Mouse (Mus musculus): ENCODE measurements at regions not wholly inside any gene's neighbourhood (a gene's known extent, or its start where the extent isn't known, plus 50 kb on each side); places are given as distances from the start of the nearest gene placed in this dataset.

DNA sequence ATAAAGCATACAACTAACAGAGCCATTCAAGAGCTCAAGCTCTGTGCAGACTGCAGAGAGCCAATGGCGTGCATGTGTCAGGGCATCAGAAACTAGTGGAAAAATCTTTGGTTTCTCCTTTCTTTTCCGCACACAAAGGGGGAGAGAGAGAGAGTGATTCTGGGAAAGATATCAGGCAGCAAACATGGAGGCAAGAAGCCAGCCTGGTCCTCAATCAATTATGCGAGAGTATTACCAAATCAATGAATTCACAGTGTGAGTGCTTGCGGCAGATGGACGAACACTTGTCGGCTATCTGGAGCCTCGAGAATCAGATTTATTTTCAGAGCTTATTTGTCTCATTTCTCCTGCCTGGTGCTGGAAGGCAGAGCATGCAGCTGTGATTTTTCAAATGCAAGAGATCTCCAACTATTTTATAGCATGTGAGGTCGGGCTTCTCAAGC, 230.6 kb downstream of the Snx10 start:
- no peak for DNase-seq

GRCm38 (mm10) chr6:51757131-51757530, 233.4 kb downstream of the Snx10 start:
- peak; percentile 80 for DNase-seq

GRCm38 (mm10) chr6:51757746-51758145, 234.0 kb downstream of the Snx10 start:
- DNase-seq, result no peak

DNA sequence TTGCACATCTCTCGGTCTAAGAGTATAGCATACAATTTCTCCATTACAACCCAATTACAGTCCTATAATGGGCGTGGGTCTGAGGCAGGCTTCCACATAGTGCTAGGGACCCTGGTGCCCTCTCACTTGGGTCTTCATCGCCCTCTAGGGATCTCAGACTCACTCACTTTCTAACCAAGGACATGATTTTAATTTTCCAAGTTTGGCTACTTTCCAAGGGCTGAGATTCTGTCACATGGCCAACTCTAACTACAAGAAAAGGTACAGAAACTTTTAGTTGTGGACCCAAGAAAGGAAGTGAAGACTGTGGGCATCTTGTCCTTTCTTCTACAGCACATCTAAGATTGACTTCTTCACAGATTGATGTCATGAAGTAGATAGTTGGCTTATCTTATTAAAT, 235.1 kb downstream of the Snx10 start:
- DNase-seq, result peak; percentile 39

DNA sequence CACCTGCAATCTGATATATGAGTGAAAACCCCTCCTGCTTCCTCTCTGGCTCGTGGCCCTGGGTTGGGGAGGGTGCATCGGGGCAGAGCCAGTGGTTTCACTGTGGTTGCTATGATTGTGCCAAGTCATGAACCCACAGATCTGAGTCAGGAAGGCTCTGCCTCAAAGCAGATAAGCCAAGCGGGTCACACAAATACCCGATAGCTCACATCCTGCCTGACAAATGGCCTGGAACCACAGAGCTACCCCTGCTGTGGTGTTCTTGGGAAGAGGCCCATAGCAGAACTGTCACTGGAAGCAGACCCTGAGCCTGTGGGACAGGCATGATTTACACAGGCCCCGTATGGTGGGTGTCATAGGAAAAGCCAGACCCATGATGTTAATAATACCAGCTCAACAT, 236.7 kb downstream of the Snx10 start:
- DNase-seq, result peak; percentile 58

DNA sequence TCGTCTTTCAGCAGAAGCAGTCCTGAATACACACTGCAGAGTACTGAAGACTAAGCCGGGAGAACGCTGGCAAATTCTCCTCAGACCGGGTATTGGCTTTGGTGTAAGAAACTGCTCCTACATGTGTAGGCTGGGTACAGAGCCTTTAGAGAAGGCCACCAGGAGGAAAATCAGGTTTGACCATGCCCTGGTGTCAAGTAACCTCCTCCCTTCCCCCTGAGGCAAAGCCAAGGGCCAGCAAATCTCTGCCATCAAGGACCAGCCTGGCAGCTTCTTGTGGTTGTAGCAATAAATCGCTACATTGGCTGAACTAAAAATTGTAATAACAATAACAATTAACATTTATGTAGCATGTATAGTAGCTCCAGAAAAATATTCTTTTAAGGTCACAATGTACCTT, 237.8 kb downstream of the Snx10 start:
- DNase-seq, result no peak

DNA sequence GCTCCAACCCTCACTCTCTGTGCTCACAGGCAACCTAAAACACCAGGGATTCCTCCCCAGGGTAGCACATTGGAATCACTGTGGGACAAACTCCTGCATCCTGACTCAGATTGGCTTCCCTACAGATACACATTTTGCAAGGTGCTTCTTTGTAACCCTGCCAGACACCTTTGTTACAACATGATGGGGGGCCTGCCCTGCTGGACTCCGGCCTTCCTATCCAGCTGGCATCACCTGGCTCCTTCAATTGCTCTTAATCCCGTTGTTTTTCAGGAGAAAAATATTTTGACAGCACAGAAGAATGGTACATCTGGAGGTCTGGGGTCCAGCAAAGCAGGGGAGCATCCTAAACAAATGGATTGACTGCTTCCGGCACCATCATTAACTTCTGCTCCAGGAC, 242.8 kb downstream of the Snx10 start:
- no peak for DNase-seq

GRCm38 (mm10) chr6:51767582-51768341, 244.1 kb downstream of the Snx10 start:
- DNase-seq, result peak; percentile 75

DNA sequence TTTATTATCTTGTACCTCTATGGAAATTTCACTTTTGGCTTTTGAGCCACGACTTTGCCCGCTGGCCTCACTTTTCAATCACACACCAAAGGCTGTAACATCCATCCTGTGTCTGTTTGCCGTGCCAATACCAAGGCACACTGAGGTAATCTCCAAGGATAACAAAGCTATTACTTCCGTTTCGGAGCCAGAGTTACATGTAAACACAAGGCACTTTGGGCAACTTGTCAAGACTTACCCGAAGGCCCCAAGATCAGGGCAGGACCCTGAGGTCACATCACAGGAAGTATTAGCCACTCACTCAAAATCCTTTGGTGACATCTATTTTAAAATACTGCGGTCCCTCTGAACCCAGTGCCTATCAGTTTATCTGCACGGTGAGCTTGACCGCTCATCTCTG, 241.3 kb downstream of the Skap2 start:
- no peak for DNase-seq

DNA sequence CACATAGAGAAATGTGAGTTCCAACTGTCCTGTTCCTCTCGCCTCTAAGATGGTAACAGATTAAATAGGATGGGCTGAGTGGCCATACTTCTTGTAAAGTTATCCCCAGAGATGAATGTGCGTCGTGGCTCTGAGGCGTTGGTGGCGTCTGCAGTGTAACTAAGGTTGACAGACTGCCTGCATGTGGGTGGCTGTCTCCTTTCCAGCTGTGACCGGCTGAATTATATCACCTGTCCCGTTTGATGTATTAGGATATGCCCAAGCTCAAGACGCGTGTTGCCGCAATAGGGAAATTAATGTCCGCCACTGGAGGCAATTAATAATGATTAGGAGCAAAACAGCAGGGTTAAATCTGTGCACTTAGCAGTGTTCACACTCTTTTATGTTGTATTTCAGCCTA, 240.9 kb downstream of the Skap2 start:
- DNase-seq, result no peak

- no peak for DNase-seq
Observed at GRCm38 (mm10) chr6:51774771-51775170, 237.6 kb downstream of the Skap2 start.

DNA sequence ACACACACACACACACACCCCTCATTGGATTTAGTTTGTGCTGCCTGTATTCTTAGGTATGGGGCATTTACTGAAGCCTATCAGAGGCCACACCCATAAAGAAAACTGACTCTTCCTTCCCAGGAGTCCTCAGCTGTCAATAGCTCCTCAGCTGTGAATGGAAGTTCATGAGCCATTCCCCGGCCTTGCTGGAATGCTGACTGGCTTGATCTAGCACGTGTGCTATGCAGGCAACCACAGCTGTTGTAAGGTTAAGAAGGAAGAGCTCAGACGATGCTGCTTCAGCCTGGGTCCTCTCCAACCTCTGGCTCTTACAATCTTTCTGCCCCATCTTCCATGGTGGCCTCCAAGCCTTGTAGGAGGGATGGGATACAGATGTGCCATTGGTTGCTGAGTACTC, 226.7 kb downstream of the Skap2 start:
- DNase-seq, result no peak

- no peak for DNase-seq
Observed at GRCm38 (mm10) chr6:51786836-51787235, 225.5 kb downstream of the Skap2 start.

GRCm38 (mm10) chr6:51788156-51788555, 224.2 kb downstream of the Skap2 start:
- DNase-seq, result no peak

DNA sequence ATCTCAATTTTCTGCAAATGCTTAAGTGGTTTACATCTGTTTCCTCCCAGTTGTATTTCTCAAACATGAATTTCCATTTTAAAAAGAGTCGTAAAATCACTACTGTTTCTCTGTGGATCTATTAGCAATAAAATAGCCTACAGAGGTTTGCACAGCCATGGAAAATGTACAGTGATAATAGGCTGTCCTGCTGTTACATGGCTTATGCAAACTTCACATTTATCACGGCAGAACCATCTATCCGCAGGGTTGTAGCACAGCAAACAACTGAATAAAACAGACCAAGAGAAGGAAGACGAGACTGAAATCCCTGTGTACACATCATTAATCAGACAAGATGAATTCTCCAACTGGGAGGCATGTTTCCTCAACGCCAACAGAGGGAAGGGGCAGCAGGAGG, 222.1 kb downstream of the Skap2 start:
- DNase-seq, result no peak

DNA sequence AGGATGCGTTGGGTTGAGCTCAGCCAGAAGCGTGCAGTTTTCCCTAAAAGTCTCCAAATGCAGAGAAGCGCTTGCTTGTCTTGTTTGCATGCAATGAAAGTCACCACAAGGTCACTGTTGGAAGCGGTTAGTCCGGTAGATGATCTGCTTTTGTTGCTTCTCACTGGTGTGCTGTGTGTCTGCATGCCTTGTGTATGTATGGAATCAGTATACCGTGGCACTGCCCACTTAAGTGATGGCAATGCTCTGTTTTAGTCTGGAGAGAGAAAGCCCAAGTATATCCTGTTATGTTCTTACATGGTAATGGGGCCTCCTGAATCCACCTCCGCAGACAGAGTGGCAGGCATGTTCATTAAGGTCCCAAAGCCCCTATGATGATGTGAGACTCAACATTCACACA, 221.7 kb downstream of the Skap2 start:
- DNase-seq, result no peak

DNA sequence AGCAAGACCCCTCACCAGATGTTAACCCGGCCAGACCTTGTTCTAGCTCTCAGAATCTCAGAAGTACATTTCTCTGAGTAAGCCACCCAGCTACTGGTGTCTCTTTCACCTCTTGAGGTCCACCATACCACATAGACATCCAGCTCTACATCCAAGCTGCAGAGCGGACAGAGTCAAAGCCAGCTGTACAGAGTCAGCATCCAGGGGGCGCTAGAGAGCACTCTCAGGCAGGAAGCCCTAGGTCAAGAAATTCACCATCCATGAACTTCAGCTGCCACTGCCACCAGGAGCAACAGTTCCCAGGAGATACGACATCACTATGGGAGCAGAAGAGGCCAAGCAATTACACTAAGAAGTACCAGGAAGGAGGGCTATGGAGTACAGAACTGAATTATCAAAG, 217.0 kb downstream of the Skap2 start:
- peak; percentile 26 for DNase-seq

DNA sequence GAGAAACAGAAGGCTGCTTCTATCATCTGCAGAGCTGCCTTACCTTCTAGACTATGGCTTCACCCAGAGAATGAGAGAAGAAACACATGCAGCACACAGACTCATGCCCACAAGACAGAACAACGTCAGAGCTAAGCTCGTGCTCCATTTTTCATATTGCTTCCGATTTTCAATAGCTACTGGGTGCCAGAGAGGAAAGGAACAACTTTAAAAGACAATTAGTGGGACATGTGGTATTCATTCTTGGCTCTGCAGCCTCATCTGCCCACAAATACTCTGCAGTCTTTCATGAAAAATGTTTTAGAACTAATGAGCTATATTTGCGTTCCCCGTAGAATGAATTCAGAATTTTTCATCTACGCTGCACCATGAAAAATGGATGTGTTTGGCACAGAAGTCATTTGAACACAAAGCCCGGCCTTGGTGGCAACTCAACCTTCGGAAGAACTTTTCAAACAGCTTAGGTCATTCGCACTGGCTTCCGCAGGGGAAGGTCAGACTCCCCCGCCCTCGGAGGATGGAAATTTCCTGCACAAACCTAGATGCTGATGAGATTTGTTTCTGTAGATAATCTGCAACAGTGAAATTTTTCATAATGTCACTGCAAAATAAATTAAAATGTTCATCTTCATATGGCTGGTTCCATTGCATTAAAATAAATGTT, 213.6 kb downstream of the Skap2 start:
- DNase-seq, result peak; percentile 82

GRCm38 (mm10) chr6:51805656-51806055, 206.7 kb downstream of the Skap2 start:
- no peak for DNase-seq
